Mouse (Mus musculus) left cerebral cortex, adult 8-10 months (tissue): Measurements from ENCODE around the gene Dhx34. TPM values are rescaled to one million over a fixed set of nuclear protein-coding genes. Genes with fewer than 3 reads are reported as not detected.

Experiments
- DNase-seq, 2 experiments: peaks; one replicate each; pipeline ENCODE4 v3.0.0; 2022; ENCODE audit warnings: low spot score in 2 of 2
- total RNA-seq, 4 experiments: library from RNA; stranded (reverse); gene quantifications; 2 replicates each; pipeline ENCODE4 v1.2.4; 2022

Gene Dhx34
- total RNA-seq, 4 experiments from 2014 or later, result 12.4 to 14.5 (median 13.4) TPM

GRCm38 (mm10) chr7:16162036-16162435 lies 59.8 kb downstream of the Dhx34 start:
- DNase-seq, result no peak

GRCm38 (mm10) chr7:16161302-16161701 lies 60.5 kb downstream of the Dhx34 start:
- no peak for DNase-seq

GRCm38 (mm10) chr7:16160702-16161101 lies 61.1 kb downstream of the Dhx34 start:
- DNase-seq, result no peak

- no peak for DNase-seq
Measured at GRCm38 (mm10) chr7:16158735-16159134, 63.1 kb downstream of the Dhx34 start.

GRCm38 (mm10) chr7:16156105-16156714 lies 65.6 kb downstream of the Dhx34 start:
- no peak for DNase-seq

- peak in 1 of 2 experiments; percentile 62 for DNase-seq
Measured at GRCm38 (mm10) chr7:16155132-16155872, 66.5 kb downstream of the Dhx34 start.

- peak in 1 of 2 experiments; percentile 60 for DNase-seq
Measured at GRCm38 (mm10) chr7:16153522-16153921, 68.3 kb downstream of the Dhx34 start.

GRCm38 (mm10) chr7:16150191-16151145 lies 71.4 kb downstream of the Dhx34 start:
- no peak for DNase-seq

- peak in 1 of 2 experiments; percentile 96 for DNase-seq
Measured at GRCm38 (mm10) chr7:16149241-16149640, 72.6 kb downstream of the Dhx34 start.

GRCm38 (mm10) chr7:16147643-16148042 lies 74.2 kb downstream of the Dhx34 start:
- DNase-seq, result no peak

Other genes starting within 250 kb of the Dhx34 start
- gene Bicra, start 174.1 kb downstream of the Dhx34 start, total RNA-seq, result 10 to 100 TPM; 10.2 to 15.0 (median 13.0) TPM
- gene Zfp541, start 160.2 kb downstream of the Dhx34 start, total RNA-seq, result under 1 TPM; 0.59 to 0.81 (median 0.68) TPM
- 100 to 1,000 TPM; 256 to 282 (median 272) TPM for gene Napa, start 123.6 kb downstream of the Dhx34 start, total RNA-seq
- gene Kptn, start 102.1 kb downstream of the Dhx34 start, total RNA-seq, result 10 to 100 TPM; 41.8 to 46.6 (median 42.4) TPM
- gene Slc8a2, start 92.2 kb downstream of the Dhx34 start, total RNA-seq, result 100 to 1,000 TPM; 210 to 222 (median 213) TPM
- 10 to 100 TPM; 42.6 to 48.9 (median 46.4) TPM for gene Meis3, start 46.9 kb downstream of the Dhx34 start, total RNA-seq
- under 1 TPM; 0.30 to 0.67 (median 0.58) TPM for gene C5ar2, start 22.1 kb upstream of the Dhx34 start, total RNA-seq
- 1 to 10 TPM in 2 of 4 experiments, under 1 TPM in 2; 0.46 to 3.4 (median 1.7) TPM for gene C5ar1, start 37.5 kb upstream of the Dhx34 start, total RNA-seq
- gene Inafm1, start 51.6 kb upstream of the Dhx34 start, total RNA-seq, result 10 to 100 TPM; 34.6 to 36.9 (median 36.6) TPM
- gene Ccdc9, start 64.8 kb upstream of the Dhx34 start, total RNA-seq, result 100 to 1,000 TPM in 1 of 4 experiments, 10 to 100 TPM in 3; 80.6 to 105 (median 83.6) TPM
- 10 to 100 TPM in 3 of 4 experiments, 1 to 10 TPM in 1; 9.2 to 15.8 (median 12.0) TPM for gene Bbc3, start 86.4 kb upstream of the Dhx34 start, total RNA-seq
- gene Sae1, start 165.8 kb upstream of the Dhx34 start, total RNA-seq, result 100 to 1,000 TPM in 3 of 4 experiments, 10 to 100 TPM in 1; 92.2 to 108 (median 105) TPM
- gene Zc3h4, start 178.9 kb upstream of the Dhx34 start, total RNA-seq, result 10 to 100 TPM; 48.3 to 56.6 (median 52.4) TPM
- 10 to 100 TPM; 53.3 to 81.3 (median 69.6) TPM for gene Tmem160, start 230.7 kb upstream of the Dhx34 start, total RNA-seq